Mouse (Mus musculus) heart, embryonic 12.5 days (tissue): Measurements from ENCODE around the gene Rbm6. TPM values are rescaled to one million over a fixed set of nuclear protein-coding genes. Genes with fewer than 3 reads are reported as not detected.

ENCODE experiments used
- ATAC-seq: fragments of 200-750 bp; cut with Nextera tagmentation; 2 replicates; pipeline ENCODE4 v1.8.0; 2017; ENCODE audit warnings: moderate TSS enrichment, moderate library complexity; ENCODE audit not compliant: insufficient number of reproducible peaks, low FRiP score
- H3K27ac ChIP-seq: fragments of 300-500 bp; sonication (generic); 2 replicates; pipeline ENCODE4 v1.5.1; 2016; ENCODE audit warnings: mild to moderate bottlenecking, moderate library complexity; ENCODE audit not compliant: poor library complexity, severe bottlenecking
- H3K27me3 ChIP-seq: fragments of 300-500 bp; sonication (generic); replicated peaks from 2 replicates; pipeline ENCODE4 v1.6.1; 2016; ENCODE audit warnings: mild to moderate bottlenecking, moderate library complexity
- H3K36me3 ChIP-seq: fragments of 300-500 bp; sonication (generic); 2 replicates; pipeline ENCODE4 v1.6.1; 2016; ENCODE audit warnings: mild to moderate bottlenecking, moderate library complexity
- H3K4me1 ChIP-seq: fragments of 300-500 bp; sonication (generic); replicated peaks from 2 replicates; pipeline ENCODE4 v1.6.1; 2016; ENCODE audit warnings: mild to moderate bottlenecking
- H3K4me2 ChIP-seq: fragments of 300-500 bp; sonication (generic); 2 replicates; pipeline ENCODE4 v1.6.1; 2016; ENCODE audit warnings: mild to moderate bottlenecking, moderate library complexity
- H3K4me3 ChIP-seq: fragments of 300-500 bp; sonication (generic); 2 replicates; pipeline ENCODE4 v1.5.1; 2016; ENCODE audit warnings: mild to moderate bottlenecking
- H3K9ac ChIP-seq: fragments of 300-500 bp; sonication (generic); 2 replicates; pipeline ENCODE4 v1.6.1; 2016; ENCODE audit warnings: mild to moderate bottlenecking, moderate library complexity
- H3K9me3 ChIP-seq: fragments of 300-500 bp; sonication (generic); replicated peaks from 2 replicates; pipeline ENCODE4 v1.6.1; 2016; ENCODE audit warnings: mild to moderate bottlenecking, moderate library complexity
- WGBS: fragments of 180-500 bp; shearing (Covaris S2); methylation state at CpG from one replicate; pipeline ENCODE4 v1.1.7; 2016; 5-methylcytosine and 5-hydroxymethylcytosine counted together
- polyA plus RNA-seq: library from polyadenylated mRNA; unstranded; fragments of >200 nt; fragmentation: Nextera tagmentation; extraction: Ambion mirVana; gene quantifications from 2 replicates; pipeline ENCODE4 v1.2.1, GENCODE M21; 2016

Rbm6 gene
- polyA plus RNA-seq, 1 experiment from 2014 or later: 61.8 TPM

- 73% methylated on average over 4 of the region's 4 CpGs for WGBS
Measured at GRCm38 (mm10) chr9:107880411-107880810, 7.4 kb upstream of the Rbm6 start.

GRCm38 (mm10) chr9:107872350-107873098, 513 bp downstream of the Rbm6 start:
- Histone ChIP-seq H3K9ac (peak overlapping the region; percentile 97), H3K27ac (peak overlapping the region; percentile 97), H3K27me3 (0 out of 2 replicates have a peak, but pooled peaks cover 3% of the 10 kb centered on the region), H3K4me3 (peak overlapping the region; percentile 97), H3K4me1 (peaks cover 15% of the 10 kb centered on the region), H3K4me2 (peak overlapping the region; percentile 91), H3K36me3 (peaks cover 4% of the 10 kb centered on the region), H3K9me3 (no peaks in the 10 kb centered on the region)
- ATAC-seq: peak; percentile 99
- WGBS: under 1% methylated on average over 80 of the region's 80 CpGs

More at GRCm38 (mm10) chr9:107880411-107880810, 7.4 kb upstream of the Rbm6 start:
- H3K27ac ChIP-seq: no peak overlapping the region
- peaks cover 4% of the 10 kb centered on the region; the same call in 1 of the 2 replicates for H3K27me3 ChIP-seq
- H3K4me3 ChIP-seq: no peak overlapping the region
- no peak overlapping the region for H3K9ac ChIP-seq
- H3K4me1 ChIP-seq: no peaks in the 10 kb centered on the region
- no peak for ATAC-seq
- H3K36me3 ChIP-seq: no peaks in the 10 kb centered on the region
- H3K4me2 ChIP-seq: no peak overlapping the region
- H3K9me3 ChIP-seq: no peaks in the 10 kb centered on the region

- H3K27me3 ChIP-seq: no peaks in the 10 kb centered on the region
- 94% methylated on average over 2 of the region's 2 CpGs for WGBS
- no peak overlapping the region for H3K27ac ChIP-seq
- H3K4me2 ChIP-seq: no peak overlapping the region
- H3K4me3 ChIP-seq: no peak overlapping the region
- H3K4me1 ChIP-seq: peaks cover 5% of the 10 kb centered on the region
- ATAC-seq: no peak
- no peaks in the 10 kb centered on the region for H3K9me3 ChIP-seq
- H3K36me3 ChIP-seq: peaks cover 15% of the 10 kb centered on the region
- no peak overlapping the region for H3K9ac ChIP-seq
Measured at GRCm38 (mm10) chr9:107866081-107866480, 7.0 kb downstream of the Rbm6 start.

GRCm38 (mm10) chr9:107864493-107864892, 8.5 kb downstream of the Rbm6 start:
- WGBS: 57% methylated on average over 1 of the region's 1 CpGs
- H3K4me1 ChIP-seq: 0 out of 2 replicates have a peak, but pooled peaks cover 2% of the 10 kb centered on the region
- H3K27ac ChIP-seq: no peak overlapping the region
- H3K36me3 ChIP-seq: peaks cover 17% of the 10 kb centered on the region
- no peaks in the 10 kb centered on the region for H3K9me3 ChIP-seq
- no peaks in the 10 kb centered on the region for H3K27me3 ChIP-seq
- ATAC-seq: no peak
- no peak overlapping the region for H3K9ac ChIP-seq
- H3K4me3 ChIP-seq: no peak overlapping the region
- no peak overlapping the region for H3K4me2 ChIP-seq

- peaks cover 31% of the 10 kb centered on the region for H3K36me3 ChIP-seq
- H3K4me3 ChIP-seq: no peak overlapping the region
- no peaks in the 10 kb centered on the region for H3K27me3 ChIP-seq
- H3K9me3 ChIP-seq: no peaks in the 10 kb centered on the region
- H3K27ac ChIP-seq: no peak overlapping the region
- WGBS: 89% methylated on average over 3 of the region's 3 CpGs
- no peak for ATAC-seq
- no peak overlapping the region for H3K9ac ChIP-seq
- no peaks in the 10 kb centered on the region; the same call in 1 of the 2 replicates for H3K4me1 ChIP-seq
- no peak overlapping the region for H3K4me2 ChIP-seq
Measured at GRCm38 (mm10) chr9:107858343-107858742, 14.7 kb downstream of the Rbm6 start.

GRCm38 (mm10) chr9:107848922-107849321, 24.1 kb downstream of the Rbm6 start:
- H3K36me3 ChIP-seq: peaks cover 52% of the 10 kb centered on the region
- no peak overlapping the region for H3K9ac ChIP-seq
- H3K9me3 ChIP-seq: no peaks in the 10 kb centered on the region
- no peak overlapping the region for H3K27ac ChIP-seq
- ATAC-seq: no peak
- no peak overlapping the region for H3K4me3 ChIP-seq
- H3K4me2 ChIP-seq: no peak overlapping the region
- WGBS: 94% methylated on average over 7 of the region's 7 CpGs
- no peaks in the 10 kb centered on the region for H3K4me1 ChIP-seq
- no peaks in the 10 kb centered on the region for H3K27me3 ChIP-seq

GRCm38 (mm10) chr9:107842709-107843108, 30.3 kb downstream of the Rbm6 start:
- no peak overlapping the region for H3K27ac ChIP-seq
- H3K4me2 ChIP-seq: no peak overlapping the region
- H3K9me3 ChIP-seq: no peaks in the 10 kb centered on the region
- WGBS: 91% methylated on average over 2 of the region's 2 CpGs
- ATAC-seq: no peak
- no peak overlapping the region for H3K9ac ChIP-seq
- H3K36me3 ChIP-seq: peaks cover 43% of the 10 kb centered on the region
- H3K4me1 ChIP-seq: no peaks in the 10 kb centered on the region
- H3K27me3 ChIP-seq: no peaks in the 10 kb centered on the region
- H3K4me3 ChIP-seq: no peak overlapping the region

GRCm38 (mm10) chr9:107838869-107839268, 34.2 kb downstream of the Rbm6 start:
- no peaks in the 10 kb centered on the region for H3K9me3 ChIP-seq
- no peak for ATAC-seq
- peaks cover 28% of the 10 kb centered on the region for H3K36me3 ChIP-seq
- 100% methylated on average over 1 of the region's 1 CpGs for WGBS
- no peaks in the 10 kb centered on the region for H3K4me1 ChIP-seq
- no peaks in the 10 kb centered on the region for H3K27me3 ChIP-seq
- no peak overlapping the region for H3K4me3 ChIP-seq
- H3K4me2 ChIP-seq: no peak overlapping the region
- no peak overlapping the region for H3K27ac ChIP-seq
- H3K9ac ChIP-seq: no peak overlapping the region

GRCm38 (mm10) chr9:107833826-107834225, 39.2 kb downstream of the Rbm6 start:
- no peak overlapping the region for H3K4me2 ChIP-seq
- H3K9ac ChIP-seq: no peak overlapping the region
- H3K4me1 ChIP-seq: peaks cover 5% of the 10 kb centered on the region
- 74% methylated on average over 3 of the region's 3 CpGs for WGBS
- ATAC-seq: no peak
- no peaks in the 10 kb centered on the region for H3K27me3 ChIP-seq
- H3K4me3 ChIP-seq: no peak overlapping the region
- no peak overlapping the region for H3K27ac ChIP-seq
- H3K9me3 ChIP-seq: no peaks in the 10 kb centered on the region
- H3K36me3 ChIP-seq: peaks cover 41% of the 10 kb centered on the region

- Histone ChIP-seq H3K4me2 (no peak overlapping the region), H3K27ac (no peak overlapping the region), H3K4me1 (peaks cover 5% of the 10 kb centered on the region), H3K4me3 (no peak overlapping the region), H3K36me3 (peaks cover 45% of the 10 kb centered on the region), H3K9me3 (no peaks in the 10 kb centered on the region), H3K9ac (no peak overlapping the region), H3K27me3 (no peaks in the 10 kb centered on the region)
- no peak for ATAC-seq
Measured at GRCm38 (mm10) chr9:107831765-107832164, 41.3 kb downstream of the Rbm6 start.

GRCm38 (mm10) chr9:107812132-107812531, 60.9 kb downstream of the Rbm6 start:
- no peak overlapping the region for H3K4me2 ChIP-seq
- no peaks in the 10 kb centered on the region for H3K4me1 ChIP-seq
- H3K27me3 ChIP-seq: no peaks in the 10 kb centered on the region
- peaks cover 53% of the 10 kb centered on the region for H3K36me3 ChIP-seq
- WGBS: 78% methylated on average over 1 of the region's 1 CpGs
- H3K27ac ChIP-seq: no peak overlapping the region
- no peak overlapping the region for H3K9ac ChIP-seq
- H3K9me3 ChIP-seq: no peaks in the 10 kb centered on the region
- H3K4me3 ChIP-seq: no peak overlapping the region
- ATAC-seq: no peak

GRCm38 (mm10) chr9:107810985-107811384, 62.1 kb downstream of the Rbm6 start:
- Histone ChIP-seq H3K4me3 (no peak overlapping the region), H3K27ac (no peak overlapping the region), H3K27me3 (no peaks in the 10 kb centered on the region), H3K4me2 (no peak overlapping the region), H3K36me3 (peaks cover 52% of the 10 kb centered on the region), H3K4me1 (no peaks in the 10 kb centered on the region), H3K9ac (no peak overlapping the region), H3K9me3 (no peaks in the 10 kb centered on the region)
- 89% methylated on average over 2 of the region's 2 CpGs for WGBS
- ATAC-seq: no peak
